Mouse (Mus musculus) gonadal fat pad, adult 2 months (tissue): Measurements from ENCODE around the gene Slc4a2. TPM values are rescaled to one million over a fixed set of nuclear protein-coding genes. Genes with fewer than 3 reads are reported as not detected.

Source experiments
- DNase-seq: peaks from one replicate; pipeline ENCODE4 v3.0.0-alpha.2; 2012; ENCODE audit warnings: low read depth
- polyA plus RNA-seq: library from polyadenylated mRNA; depleted of rRNA; stranded (reverse); fragments of >200 nt; gene quantifications from 2 replicates; pipeline ENCODE4 v1.2.3, GENCODE M21; 2012

The Slc4a2 gene
- polyA plus RNA-seq, 1 experiment = 67.9 TPM

DNA sequence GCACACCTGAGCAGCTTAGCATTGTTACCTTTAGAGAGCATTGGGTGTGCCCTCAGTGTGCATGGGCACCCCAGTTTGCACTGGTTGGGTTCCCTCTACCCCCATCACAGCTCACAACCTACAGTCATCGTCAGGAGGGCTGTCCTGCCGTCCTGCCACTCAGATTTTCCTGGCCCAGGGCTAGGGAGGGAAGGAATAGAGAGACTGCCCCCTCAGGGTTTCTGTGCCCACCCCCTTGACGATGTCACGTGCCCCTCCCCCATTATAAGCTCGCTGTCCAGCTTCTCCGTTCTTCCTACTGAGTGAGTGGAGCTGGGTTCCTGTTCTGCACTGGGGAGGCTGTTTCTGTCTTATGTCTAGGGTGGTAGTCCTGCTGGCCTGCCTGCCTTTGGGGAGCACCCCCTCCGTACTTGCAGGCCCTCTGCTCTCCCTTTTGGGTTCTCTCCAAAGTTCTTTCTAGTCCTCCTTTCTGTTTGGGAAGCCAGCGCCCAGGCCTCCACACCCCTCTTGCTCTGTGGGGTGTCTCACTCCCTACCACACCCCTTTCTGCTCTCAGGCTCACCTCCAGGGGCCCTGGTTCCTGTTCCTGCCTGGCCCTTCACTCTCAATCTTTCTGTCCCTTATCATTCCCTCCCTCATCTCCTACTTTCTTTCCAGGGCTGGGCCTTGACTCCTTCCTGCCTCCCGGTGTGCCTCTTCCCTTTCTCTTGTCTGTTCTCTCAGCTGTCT lies 3.1 kb downstream of the Slc4a2 start:
- no peak for DNase-seq

DNA sequence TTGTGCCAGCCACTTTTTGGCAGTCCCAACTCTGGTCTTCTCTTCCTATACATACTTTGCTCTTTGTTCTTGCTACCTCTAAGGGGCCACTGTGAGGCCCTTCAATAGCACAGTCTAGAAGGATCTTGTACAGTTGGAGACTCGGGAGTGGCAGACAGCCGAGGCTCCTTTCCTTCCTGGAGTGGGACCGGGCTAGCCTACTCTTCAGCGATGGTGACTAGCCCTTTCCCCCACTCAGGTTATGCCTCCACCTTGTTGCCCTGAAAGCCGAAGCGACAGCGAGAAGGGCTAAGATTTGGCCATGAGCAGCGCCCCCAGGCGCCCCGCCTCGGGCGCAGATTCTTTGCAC lies 3.6 kb downstream of the Slc4a2 start:
- no peak for DNase-seq

DNA sequence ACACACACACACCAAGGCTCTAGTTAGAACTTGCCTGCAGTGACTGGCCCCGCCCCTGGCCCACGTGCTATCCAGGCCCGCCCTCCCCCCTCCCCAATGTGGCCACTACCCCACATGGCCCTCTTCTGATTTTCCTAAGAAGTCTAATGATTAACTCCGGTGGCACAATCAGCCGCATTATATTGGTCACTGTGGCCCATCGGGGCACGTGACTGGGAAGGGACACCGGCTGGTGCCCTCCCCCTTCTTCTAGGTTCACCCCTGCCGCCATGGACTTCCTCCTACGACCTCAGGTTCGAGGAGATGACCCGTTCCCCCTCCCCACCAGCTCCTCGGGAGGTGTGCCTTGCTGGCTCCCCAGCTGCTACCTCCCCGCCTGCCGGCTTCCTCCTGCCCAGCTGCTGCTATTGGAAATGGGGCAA lies 4.4 kb downstream of the Slc4a2 start:
- DNase-seq = no peak

DNA sequence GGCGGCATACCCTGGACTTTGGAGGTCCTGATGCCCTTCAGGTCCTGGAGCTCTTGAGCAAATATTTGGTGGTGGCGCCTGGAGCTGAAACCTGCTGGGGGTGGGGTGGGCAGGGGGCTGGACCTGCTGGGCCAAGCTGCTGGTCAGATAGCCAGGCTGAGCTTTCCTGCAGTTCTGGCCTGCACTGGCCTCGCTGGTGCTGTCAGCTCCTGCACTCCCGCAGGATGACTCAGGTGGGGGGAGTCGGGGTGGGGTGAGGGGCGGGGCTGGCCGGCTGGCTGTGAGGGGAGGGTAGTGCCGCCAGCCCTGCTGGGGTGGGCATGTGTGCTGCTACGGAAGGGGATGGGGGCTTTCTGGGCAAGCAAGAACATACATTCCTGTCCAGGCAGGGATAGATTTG lies 5.0 kb downstream of the Slc4a2 start:
- no peak for DNase-seq

DNA sequence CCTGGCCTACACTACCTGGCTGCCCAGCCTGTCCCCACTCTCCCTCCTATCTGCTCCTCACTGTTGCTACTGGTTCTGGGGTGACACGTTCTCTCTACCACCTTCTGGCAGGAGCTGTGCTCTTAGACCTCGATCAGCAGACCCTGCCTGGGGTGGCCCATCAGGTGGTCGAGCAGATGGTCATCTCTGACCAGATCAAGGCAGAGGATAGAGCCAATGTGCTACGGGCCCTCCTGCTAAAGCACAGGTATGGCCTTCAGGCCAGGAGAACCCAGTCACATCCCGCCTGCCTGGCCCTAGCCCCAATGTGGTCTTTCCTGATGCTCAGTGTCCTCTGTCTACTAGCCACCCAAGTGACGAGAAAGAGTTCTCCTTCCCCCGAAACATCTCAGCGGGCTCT lies 10.4 kb downstream of the Slc4a2 start:
- no peak for DNase-seq

DNA sequence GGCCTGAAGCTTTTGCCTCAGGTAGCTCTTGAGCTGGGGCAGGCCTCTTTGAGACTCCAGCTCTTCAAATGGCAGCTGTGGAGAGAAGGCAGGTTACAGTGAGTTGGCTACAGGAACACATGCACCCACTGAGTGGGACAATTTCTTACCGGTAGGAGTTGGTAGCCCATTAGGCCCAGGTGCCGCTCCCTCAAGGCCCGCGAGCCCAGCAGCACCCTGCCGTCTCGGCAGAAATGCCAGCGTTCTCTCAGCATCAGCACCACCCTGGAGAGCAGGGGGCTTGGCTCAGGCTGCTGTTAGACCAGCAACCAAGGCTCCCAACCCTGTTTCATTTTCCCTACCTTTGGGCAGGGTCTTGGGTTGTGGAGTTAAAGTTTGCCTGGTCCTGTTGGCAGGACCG lies 17.6 kb downstream of the Slc4a2 start:
- no peak for DNase-seq

DNA sequence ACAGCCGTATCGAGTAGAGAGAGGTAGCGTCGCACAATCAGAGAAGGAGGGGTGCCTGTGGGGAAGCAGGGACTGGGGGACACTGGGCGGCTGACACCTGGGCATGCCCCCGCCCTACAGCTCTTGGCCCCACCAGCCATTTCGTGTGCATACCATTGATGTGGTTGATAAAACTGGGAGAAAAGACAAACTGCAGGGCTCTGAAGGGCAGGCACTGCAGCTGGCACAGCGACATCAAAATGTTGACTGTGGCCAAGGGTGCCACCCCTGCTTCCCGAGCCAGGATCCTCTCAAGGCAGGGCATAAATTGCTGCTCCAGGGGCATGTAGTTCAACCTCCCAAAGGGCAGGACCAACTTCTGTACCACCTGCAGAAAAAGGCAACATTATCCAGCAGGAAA lies 18.4 kb downstream of the Slc4a2 start:
- no peak for DNase-seq

DNA sequence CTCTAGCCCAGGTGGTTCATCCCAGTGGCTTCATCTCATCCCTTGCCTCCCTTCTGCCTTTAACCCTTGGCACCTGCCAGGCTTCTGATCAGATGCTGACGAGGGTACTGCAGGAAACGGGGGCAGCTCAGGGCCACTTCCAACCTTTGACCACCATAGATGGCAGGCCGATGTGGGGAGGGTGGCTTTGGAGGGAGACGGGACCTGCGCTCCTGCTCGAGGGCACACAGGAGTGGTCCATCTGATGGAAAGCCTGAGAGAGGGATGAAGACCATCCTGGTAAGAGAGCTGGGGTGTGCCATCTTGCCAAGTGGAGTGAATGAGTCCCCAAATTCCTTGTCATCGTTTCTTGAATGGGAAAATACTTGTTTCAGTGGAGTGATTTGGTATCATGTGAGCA lies 19.6 kb downstream of the Slc4a2 start:
- no peak for DNase-seq

DNA sequence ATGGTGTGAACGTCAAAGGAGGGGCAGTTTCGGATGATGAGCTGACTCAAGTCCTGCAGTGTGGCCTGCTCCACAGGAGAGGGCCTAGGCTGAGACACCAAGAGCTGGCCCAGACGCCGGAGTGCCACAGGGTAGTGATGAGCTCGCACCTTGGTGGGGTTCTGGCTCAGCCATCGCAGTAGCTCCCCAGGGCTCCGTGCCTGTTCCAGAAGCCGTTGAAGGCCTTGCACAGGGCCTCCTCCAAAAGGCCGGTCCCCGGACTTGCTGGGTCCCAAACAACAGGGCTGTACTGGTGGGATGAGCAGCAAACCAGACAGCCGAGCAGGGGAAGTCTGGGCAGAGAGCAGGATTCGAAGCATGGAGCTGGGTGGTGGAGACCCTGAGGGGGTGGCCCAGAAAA lies 20.3 kb downstream of the Slc4a2 start:
- DNase-seq = no peak

DNA sequence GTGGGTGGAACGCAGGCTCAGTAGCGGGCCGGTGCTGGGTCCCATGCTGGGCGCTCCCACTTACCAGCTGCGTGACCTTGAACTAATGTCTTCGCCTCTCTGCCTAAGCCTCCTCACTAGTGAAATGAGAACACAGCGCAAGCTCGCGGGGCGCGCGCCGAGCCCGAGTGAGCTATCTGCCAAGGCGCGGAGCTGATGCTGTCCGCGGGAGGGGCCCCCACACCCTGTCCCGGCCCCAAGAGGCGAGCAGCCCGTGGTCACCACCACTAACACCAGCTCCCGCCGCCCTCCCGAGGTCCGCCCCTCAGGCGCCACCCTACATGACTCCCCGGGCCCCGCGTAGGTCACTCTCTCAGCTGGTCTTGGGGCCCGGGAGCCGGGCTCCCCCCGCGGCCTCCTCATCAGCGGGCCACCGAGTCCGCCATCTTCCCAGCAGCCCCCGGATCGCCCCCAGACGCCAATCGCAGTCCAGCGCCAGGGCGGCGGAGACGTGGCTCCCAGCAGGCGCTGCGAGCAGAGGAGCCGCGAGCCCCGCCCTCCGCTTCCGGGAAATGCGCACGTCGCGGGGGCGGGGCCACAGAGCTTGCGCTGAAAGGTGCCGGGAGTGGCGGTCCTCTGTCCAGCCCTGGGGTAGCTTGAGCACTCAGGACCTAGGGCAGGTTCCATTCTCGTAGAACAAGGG lies 21.2 kb downstream of the Slc4a2 start, which contains the start of gene Fastk:
Gene Fastk (minus strand): TSS at position 542 of the 682 bp plus-strand sequence.
- DNase-seq = no peak

DNA sequence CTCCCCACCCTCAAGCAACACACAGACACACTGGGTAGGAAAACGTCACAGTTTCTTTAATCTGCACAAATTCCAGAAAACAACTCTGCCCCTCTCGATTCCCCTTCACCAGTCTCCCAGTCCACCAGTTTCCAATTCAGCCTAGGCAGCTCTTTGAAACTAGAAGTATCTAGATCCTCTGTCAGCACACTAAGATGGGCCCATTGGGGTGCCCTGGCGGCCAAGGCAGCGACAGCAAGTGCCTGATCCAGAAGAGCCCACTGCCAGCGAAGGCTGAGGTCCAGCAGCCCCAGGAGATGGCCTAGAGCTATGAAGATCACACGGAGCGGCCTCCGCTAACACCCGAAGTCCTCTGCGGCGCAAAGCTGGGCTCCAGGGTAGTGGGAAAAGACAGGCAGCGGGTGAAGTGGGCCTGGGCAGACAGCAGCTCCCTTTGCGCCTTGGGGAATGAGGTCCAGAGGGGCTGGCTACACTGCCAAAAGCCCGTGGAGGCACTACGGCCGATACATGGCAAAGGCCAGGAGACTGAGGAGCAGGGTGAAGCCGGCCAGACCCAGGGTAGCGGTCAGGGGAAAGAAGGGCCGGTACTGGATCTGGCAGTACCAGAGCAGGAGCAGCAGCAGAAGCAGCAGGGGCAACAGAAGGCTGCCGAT lies 21.9 kb downstream of the Slc4a2 start:
- no peak for DNase-seq

DNA sequence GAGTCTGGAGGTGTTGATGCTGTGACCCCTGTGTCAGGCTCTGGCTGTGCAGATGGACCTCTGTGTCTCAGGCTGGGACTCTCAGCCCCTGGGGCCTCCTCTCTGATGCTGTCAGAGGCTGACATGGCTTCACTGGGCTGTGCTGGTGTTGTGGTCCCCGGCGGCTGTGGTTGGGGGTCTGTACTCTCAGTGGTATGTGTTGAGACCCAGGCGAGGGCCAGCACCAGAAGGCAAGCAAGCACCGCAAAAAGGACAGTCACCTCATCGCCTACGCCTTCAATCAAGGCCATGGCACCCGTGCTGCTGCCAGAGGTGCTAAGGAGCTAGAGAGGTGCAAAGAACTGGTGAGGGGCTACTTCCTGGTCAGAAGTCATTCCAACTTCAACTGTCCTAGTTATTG lies 23.0 kb downstream of the Slc4a2 start:
- no peak for DNase-seq

DNA sequence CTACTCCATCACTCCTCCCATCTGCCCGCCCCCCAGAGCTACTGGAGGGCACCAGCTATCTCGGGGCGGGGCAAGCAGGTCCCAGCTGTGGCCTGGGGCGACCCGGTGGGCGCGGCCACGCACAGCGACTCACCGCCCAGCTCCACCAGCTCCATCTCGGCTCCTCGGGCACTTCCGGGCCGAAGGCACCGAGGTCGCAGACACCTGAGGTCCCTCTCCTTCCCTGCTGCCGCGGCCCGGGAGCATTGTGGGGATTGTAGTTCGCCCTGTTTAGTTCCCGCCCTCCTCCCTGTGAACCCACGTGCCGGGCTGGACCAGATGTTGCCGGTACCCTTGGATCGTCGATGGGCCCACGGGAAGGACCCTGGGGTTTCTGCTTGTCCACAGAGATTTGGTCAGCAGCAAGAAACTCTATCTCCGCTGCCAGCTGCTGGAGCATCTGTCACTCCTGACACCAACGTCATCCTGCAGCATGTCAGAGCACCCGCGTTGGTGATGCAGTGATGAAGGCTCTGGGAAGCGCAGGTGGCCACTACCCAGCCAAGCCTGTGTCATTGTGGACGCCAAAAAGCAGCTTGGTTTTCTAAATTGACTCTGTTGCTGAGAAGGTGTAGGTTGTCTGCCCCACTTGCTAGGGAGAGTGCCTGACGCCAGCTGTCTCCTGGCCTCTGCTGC lies 24.1 kb downstream of the Slc4a2 start, which contains the start of gene Tmub1:
Gene Tmub1 (minus strand): TSS at position 231 of the 675 bp plus-strand sequence.
- DNase-seq = no peak

DNA sequence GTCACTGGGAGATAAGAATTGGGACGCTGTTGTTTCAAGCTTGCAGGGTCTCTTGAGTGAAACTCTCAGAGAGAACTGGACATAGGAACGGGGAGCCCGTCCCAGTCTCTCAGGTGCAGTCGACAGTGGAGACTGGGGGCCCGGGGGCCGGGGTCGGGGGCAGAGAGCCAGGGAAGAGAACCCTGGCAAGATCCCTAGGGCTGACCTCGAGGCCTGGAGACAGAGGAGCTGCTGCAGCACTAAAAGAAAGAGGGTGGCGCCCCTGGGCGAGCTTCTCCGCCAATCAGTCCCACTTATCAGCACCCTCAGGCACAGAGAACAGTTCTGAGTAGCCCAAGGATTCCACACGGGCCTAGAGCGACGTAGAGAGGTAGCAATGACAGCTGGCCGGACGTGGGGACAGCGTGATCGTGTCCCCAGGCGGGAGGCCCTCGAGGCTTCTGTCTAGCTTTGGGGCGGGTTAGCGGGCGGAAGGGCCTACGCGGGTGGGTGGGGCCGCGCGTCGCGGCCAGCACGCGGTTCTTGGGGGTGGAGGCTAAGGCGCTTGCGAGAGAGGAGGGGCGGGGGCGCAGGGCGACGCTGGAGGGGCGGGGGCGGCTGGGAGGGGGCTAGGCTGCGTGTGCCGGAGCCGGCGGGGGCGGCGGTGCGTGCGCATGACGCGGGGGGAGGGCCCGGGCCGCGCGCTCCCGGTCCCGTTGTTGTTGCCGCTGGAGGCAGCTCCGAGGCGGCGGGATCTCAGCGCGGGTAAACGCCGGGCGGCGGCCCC lies 27.8 kb downstream of the Slc4a2 start:
- DNase-seq = no peak

DNA sequence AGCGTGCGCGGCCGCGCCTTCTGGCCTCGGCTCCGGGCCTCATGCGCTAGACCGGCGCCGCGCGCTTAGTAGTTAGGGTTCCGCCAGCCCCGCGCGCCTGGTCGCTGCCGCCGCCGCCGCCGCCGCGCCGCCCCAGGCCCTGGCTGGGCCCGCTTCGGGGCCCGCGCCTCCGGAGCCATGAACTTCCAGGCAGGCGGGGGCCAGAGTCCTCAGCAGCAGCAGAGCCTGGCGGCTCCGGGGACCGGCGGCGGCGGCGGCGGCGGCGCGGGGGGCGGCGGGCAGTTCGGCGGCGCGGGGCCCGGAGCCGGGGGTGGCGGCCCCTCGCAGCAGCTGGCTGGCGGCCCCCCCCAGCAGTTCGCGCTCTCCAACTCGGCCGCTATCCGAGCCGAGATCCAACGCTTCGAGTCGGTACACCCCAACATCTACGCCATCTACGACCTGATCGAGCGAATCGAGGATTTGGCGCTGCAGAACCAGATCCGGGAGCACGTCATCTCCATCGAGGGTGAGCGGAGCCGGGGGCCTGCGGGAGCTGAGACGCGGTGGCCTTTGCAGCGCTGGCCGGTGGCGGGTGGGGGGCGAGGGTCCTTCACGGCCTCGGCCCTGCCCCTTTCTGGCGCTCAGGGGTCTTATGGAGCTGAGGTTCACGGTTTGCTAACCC lies 28.5 kb downstream of the Slc4a2 start, which contains the start of gene Agap3:
Gene Agap3 (plus strand): TSS at position 148 of the 661 bp plus-strand sequence.
- no peak for DNase-seq

DNA sequence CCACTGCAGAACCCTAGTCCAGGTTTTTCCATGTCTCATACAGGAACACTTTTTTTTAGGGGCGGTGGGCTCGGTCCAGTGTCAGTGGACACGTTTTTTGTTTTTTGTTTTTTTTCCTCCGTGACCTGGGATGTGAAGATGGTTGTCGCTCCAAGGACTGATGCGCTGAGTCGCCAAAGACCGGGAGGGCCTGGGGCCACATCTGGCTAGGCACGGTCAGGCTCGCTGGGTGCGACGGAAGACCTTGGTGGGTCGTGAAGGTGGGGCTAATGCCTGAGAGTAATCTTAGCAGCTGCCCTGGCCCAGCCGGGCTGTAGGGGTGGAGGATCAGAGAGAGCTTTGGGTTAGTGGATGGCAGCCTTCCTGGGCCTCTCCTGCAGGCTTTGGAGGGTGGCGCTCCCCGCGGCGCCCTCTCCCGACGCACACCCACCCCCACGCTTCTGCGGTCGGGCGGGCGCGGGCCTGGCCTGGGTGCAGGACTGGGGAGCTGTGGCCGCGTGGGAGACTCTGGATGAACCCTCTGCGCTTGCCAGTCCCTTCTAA lies 29.1 kb downstream of the Slc4a2 start:
- no peak for DNase-seq

DNA sequence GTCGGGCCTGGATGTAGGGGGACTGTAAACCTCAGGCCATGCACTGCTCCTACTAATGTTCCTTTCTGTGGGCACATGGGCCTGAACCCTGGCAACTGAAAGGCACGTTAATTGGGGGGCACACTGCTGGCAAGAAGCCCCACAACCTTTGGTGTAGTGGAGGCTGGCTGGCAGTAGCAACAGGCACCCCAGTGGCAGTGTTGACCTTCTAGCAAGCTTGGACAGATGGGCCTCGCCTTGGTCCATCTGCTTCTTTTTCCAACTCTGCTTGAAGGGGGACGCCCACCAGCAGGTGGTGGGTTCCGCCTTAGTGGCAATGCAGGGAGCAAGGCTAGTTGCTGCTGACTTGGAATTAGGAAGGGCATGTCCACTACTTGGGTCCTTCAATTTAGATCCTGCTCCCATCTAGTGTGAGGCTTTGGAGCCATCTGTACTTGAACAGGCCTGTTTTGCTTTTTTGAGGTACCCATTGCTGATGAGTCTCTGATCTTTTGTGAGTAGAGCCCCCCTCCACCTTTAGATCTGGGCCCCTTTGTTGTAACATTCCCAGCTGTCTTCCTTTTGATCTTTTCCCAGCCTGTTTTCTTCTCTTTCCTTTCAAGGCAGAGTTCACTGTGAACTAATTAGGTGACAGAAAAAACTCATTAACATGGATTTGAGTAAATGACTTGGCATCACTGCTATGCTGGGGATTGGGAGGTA lies 29.8 kb downstream of the Slc4a2 start:
- no peak for DNase-seq

DNA sequence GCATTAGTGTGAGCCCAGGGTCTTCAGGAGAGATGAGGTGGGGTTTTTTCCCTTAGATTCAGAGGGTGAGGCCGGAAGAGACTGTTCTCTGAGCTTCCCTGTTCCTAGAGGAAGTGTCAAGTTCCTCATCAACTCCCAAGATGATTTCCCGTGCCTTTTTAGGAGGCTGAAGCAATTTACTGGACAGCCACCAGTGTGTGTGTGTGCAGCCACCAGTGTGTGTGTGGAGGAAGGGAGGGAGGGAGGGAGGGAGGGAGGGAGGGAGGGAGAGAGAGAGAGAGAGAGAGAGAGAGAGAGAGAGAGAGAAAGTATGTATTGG lies 30.3 kb downstream of the Slc4a2 start:
- no peak for DNase-seq

DNA sequence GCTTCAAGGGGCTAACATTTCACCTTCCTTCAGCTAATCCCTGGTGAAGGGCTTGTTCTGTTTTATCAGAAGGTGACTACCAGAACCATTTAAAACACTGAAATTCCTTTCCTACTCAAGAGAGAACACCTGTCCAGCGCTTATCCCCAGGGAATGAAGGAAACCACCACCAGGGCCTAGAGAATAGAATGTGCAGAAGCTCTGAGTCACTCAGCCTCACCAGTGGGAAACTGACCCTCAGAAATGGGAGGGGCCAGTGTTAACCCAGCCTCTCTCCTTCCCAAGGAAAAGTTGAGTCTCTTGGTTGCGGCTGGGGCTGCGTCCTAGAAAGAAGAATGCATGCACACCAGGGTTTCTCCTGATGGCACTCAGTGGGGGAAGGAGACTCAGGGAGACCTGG lies 31.4 kb downstream of the Slc4a2 start:
- no peak for DNase-seq

DNA sequence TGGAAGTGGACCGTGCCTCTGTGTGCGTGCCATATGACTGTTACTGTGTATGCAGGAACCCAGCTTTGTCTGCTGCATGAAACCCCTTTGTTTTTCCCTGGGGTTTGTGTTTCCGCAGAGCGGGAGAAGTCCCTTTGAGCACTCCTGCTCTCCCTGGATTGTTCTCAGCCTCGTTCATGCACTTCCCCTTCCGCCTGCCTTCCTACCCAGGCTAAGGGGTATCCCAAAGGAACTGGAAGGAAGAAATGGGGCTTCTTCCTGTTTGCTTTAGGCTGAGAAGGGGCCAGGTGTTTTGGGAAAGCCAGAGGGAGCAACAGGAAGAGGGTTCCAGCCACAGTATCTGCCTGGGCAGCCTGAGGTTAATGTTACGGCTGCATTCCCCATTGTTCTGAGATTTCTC lies 32.0 kb downstream of the Slc4a2 start:
- DNase-seq = no peak
